Mouse (Mus musculus) adrenal gland (tissue): ENCODE data around the gene Sbp.
"Not testable (repeated sequence)": the region's sequence is repeated elsewhere in the genome, so short reads cannot be mapped to it uniquely, and the experiment has no call there.

Source experiments
- intact Hi-C: fragments of 180-260 bp; cut with DNase I; formaldehyde crosslinking; loops from one replicate; pipeline ENCODE4 v1.15.1; 2025
- long read RNA-seq, 2 experiments: library from polyadenylated mRNA; unstranded; transcript quantifications; one replicate each; pipeline ENCODE4 v2.0.0; 2020; ENCODE audit warnings: borderline replicate concordance in 1 of 2; ENCODE audit not compliant: insufficient replicate concordance in 1 of 2

Gene Sbp
- long read RNA-seq, experiment 1: 0 reads
- long read RNA-seq, experiment 2: 0 reads

DNA sequence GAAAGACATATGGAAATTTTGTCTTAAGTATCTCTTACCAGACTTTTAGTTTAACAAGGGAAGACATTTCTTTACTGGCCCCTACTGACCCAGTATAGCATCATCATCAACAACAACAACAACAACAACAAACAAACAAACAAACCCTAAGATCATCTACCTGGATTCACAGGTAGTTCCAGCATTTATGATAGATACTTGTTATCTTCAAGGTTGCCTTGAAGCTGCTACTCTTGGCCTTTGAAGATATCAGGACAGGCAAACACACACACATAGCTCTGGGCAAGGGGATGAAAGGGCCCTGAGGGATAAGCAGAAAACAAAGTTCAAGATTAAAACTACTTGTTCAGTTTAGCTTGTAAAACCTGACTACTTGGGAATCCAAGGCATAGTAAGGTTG, at the start of gene Sbp:
Gene Sbp, plus strand, starts transcription at position 301 of the 400 bp plus-strand sequence.
- intact Hi-C loops: no loop called here

DNA sequence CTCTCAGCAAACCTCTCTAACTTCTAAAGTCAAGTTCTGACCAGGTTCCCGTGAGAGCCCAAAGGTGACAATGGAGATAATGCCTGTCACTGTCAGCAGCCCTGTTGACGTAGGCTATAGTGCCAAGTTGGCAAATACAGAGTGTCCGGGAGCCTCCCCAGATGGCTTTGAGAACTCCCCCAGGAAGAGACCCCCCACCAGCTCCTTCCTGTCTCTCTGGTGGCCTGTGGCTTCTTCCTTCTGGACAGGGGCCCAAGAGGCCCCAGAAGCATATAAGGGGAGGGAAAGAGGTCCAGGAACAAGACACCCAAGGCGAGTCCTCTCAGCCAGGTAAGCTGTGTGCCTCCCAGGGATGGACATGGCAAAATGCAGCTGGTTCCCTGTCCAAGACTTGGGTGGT, 24.3 kb upstream of the Sbp start, which contains the start of gene Dcpp3:
Gene Dcpp3, plus strand, starts transcription at position 301 of the 400 bp plus-strand sequence.
- intact Hi-C loops: not testable (repeated sequence)

DNA sequence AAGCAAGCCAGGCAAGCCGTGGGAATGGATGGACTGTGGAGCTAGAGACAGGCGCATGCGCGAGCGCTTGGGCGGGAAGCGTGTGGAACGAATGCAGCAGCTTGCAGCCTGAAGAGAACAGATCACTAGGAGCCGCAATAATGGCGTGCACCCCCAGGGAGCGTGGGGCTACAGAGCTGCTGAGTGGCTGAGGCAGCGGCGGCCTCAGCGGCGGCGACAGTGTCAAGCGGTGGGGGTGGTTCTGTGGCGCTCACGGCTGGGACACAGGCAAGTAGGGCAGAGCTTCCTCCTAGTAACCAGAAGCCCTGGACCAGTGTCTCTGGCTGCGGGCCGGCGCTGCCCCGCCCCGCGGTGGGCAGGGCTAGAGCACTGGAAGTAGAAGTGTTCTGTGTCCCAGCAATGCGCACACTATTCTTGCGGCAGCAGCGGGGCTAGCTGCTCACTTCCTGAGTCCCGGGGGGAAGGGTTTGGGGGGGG, 16.9 kb upstream of the Sbp start:
- intact Hi-C loops: no loop called here

DNA sequence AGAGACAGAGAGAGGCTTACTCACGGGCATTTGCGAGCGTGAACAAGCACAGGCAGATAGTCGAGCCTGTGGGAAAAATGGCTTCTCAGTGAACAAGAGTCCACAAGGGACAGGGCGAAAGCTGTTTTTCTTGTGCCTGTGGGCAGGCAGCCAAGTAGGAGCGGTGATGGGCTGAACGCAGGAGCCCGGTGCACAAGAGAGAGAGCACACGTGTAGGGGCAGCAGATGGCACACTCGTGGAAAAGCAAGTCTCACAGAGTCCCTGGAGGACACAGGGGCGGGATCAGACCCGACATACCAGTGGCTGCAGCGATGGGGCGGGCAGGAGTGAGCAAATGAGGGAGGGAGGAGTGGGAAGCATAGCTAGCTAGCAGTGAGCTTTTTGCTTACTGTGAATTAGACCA, 16.4 kb upstream of the Sbp start:
- intact Hi-C loops: no loop called here

DNA sequence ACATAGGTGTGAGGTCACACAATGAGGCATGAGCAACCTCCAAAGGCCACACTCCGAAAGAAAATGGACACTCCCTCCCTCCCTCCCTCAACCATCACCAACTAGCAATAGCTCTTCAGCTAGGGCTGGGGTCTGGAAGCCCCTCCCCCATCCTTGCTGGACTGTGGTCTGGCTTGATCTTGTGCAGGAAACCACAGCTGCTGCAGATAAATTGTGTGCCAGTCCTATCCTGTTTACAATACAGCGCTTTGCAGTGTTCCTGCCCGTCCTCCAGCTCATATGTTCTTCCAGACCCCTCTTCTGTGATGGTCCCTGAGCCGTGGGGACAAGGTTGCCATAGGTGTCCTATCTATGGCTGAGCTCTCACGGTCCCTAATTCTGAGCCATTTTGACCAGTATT, 10.3 kb upstream of the Sbp start:
- intact Hi-C loops: no loop called here

DNA sequence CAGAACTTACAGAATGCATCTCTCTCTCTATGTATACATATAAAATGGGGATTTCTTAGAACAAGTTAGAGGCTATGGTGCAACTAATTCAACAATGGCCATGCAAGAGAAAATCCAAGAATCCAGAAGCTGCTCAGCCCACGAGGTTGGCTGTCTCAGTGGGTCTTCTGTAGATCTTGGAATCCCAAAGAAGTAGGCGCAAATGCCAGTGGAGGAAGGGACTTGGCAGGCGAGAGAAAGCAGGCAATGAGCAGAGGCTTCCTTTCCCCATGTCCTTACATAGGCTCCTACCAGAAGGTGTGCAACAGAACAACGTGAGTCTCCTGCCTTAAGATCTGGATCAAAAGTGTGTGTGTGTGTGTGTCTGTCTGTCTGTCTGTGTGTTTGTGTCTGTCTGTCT, 6.0 kb downstream of the Sbp start:
- intact Hi-C loops: not testable (repeated sequence)

DNA sequence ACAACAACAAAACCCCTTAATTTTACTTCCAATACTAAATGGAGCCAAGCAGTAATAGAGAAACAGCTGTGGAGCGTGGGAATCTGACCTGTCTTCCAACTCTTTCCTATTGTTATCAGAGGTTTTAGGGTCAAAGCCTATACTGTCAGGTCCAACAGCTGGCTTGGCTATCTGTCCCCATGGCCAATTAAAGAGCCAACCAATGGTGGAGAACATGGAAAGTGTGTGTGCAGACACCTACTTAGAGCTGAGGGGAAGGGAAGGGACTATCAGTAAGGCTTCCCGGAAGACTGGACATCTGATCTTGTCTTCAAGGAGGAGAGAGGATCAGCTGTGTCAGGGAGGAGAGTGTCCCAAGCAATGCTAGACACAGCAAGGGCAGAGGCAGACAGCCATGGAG, 7.6 kb downstream of the Sbp start:
- intact Hi-C loops: no loop called here

DNA sequence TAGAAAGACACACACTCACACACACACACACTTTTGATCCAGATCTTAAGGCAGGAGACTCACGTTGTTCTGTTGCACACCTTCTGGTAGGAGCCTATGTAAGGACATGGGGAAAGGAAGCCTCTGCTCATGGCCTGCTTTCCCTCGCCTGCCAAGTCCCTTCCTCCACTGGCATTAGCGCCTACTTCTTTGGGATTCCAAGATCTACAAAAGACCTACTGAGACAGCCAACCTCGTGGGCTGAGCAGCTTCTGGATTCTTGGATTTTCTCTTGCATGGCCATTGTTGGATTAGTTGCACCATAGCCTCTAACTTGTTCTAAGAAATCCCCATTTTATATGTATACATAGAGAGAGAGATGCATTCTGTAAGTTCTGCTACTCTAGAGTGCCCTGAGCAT, 9.4 kb downstream of the Sbp start:
- intact Hi-C loops: not testable (repeated sequence)

DNA sequence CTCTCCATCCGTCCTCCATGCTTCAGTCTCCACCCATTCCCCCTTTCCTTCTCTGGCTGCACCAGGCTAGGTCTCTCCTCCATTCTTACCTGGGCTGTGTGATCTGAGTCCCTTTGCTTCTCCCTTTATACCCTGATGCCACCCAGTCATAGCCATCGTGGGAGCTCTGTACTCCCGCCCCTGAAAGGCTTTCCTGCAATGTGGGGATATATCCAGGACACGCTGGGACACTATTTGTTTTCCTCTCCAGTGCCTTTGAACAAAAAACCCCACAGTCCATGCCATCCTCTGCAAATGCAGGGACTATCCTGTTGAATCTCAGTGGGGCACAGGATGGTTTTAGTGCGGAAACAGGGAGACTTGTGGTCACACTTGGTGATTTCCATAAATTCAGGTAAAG, 13.7 kb downstream of the Sbp start, which contains the start of gene Sbpl:
Gene Sbpl, minus strand, starts transcription at position 101 of the 400 bp plus-strand sequence.
- intact Hi-C loops: no loop called here

DNA sequence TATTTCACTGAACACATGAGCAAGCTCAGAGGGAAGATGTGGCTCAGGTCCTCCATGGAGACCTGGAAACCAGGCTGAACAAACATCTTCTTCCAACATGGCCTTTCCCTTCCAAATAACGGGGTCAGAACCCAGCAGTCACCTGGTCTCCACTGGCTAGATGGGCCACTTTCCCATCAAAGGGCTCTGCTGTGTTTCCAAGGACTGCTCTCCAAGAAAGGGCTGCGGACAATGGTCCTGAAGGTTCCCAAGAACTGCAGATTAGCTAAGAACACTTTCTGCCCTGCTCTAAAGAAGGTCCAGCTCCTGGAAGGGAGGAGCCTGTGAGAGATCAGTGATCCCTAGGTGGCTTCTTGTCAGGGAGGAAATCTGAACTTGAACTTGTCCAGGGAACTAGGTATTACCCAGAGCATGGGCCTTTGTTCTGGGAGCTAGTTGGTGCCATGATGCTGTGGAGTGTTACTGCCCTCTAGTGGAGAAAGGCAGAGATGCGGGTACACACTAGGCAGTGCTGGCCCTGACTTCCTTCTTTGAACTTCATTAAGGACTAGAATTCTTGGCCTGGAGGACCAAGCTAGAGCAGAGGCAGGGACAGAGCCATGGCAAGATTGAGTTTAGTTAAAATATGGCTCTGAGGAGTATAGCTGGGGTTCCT, 18.7 kb downstream of the Sbp start:
- intact Hi-C loops: loop anchor here (2.0 to 10.0 kb wide), 3 partner anchors 85 to 185 kb away; partner anchors contain the start of gene Flywch1

DNA sequence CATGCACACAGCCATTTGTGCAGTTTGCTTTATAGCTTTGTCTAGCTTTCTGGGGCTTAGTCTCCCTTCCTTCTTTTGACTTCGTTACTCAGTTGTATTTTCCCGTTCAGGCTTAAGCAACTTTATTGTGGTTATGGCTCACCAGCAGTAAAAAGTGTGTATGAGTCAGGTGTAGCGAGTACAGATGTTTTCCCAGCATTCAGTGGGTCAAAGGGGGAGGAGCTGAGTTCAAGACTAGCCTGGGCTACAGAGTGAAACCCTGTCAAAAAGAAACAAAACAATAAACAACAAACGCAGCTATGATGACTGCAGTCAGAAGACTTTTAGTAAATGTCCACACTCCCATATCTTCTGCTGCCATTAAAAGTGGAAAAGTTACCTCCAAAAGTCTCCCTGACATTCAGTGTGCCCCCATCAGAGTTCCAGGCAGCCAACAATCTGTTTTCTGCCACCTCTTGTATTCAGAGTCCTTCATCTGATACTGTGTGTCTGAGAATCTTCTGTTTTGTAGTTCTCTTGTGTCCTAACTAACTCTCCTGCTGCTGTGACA, 20.2 kb downstream of the Sbp start:
- intact Hi-C loops: loop anchor here (2.0 to 10.0 kb wide), 3 partner anchors 87 to 187 kb away; partner anchors contain the start of gene Flywch1

DNA sequence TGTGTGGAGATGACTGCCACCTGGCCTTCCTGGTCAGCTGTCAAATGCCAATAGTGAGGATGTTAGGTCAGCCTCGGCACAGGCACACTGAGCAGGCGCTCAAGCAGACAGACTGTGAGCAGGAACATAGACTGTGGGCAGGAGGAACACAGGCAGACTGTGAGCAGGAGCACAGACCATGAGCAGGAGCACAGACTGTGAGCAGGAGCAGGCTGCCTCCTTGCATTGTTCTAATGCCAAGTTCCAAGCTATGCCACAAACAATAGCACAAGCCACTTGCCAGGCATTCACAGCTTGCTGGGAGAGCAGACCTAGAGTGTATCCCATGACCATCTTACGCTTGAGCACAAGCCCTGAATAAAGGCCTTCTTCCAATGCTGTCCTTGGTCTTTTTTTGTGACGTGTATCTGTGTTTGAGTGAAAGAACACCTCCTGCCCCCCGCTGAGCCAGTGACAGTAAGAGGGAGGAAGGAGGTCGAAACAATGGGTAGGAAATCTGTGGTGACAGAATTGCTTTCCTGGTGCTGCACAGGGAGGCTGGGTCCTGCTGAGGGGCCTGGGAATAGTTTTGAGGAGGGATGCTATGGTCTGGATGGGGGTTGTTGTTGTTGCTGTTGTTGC, 24.4 kb downstream of the Sbp start:
- intact Hi-C loops: loop anchor here (10.0 kb wide), 1 partner anchor 191 kb away; the partner anchor contains the start of gene Flywch1

DNA sequence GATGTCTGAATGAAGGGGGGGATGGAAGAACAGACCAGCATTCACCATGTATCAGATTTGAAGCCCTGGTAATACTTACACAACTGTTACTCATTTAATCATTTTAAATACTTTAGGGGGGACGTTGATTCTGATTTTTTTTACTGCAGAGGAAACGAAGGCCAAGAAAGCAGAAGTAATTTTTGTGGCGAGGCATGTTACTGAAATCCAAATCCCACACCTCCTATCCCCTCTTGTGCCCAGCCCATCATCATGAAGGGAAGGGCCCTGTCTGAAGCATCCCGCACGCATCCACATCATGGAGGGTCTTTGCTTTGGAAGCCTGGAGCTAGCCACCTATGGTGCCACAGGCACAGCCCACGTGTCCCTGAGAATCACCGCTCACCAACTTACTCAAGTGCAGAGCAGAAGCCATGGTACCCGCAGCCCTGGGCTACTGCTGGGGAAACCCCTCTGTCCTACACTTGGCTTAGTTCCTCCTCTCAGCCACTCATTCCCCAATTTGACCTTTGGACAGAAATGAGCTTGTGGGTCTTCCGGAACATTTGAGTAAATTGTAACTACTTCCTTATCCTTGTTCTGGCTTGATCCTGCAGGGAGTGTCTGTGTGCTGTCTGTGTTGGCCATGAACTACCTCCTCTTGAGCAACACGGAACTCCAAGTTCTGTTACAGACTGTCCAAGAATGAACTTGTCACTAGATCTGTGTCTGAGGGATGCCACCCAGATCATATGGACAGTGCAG, 25.4 kb downstream of the Sbp start:
- intact Hi-C loops: loop anchor here (10.0 kb wide), 1 partner anchor 192 kb away; the partner anchor contains the start of gene Flywch1

DNA sequence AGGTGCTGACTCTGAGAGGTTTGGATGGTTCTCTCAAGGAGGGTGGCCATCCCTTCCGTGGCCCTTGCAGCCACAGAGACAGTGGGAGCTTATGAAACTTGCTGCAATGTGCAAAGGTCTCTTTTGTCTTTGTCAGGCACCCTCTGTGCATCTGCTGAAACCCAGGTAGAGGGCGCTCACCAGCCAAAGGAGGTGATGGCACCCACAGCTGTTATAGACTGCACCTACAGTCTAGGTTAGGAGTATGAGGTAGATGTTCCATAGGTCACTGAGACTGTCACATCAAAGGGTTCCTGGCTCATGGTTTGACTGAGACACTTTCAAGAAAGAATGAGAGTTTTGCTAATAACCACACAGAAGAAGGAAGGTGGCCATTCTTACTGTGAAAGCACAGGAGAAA, 27.3 kb downstream of the Sbp start:
- intact Hi-C loops: loop anchor here (2.0 to 10.0 kb wide), 2 partner anchors 26 to 194 kb away; partner anchors contain the start of gene Flywch1

DNA sequence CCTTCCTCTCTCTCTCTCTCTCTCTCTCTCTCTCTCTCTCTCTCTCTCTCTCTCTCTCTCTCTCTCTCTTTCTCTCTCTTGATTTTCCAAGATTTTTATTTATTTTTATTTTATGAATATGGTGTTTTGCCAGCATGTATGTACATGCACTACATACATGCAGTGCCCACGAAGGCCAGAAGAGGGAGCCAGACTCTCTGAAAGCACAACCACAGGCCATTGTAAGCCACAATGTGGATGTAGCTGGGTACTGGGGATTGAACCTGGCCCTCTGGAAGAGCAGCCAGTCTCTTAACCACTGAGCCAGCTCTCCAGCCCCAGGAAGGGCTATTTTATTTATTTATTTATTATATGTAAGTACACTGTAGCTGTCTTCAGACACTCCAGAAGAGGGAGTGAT, 27.8 kb downstream of the Sbp start:
- intact Hi-C loops: loop anchor here (2.0 to 10.0 kb wide), 2 partner anchors 26 to 194 kb away; partner anchors contain the start of gene Flywch1

DNA sequence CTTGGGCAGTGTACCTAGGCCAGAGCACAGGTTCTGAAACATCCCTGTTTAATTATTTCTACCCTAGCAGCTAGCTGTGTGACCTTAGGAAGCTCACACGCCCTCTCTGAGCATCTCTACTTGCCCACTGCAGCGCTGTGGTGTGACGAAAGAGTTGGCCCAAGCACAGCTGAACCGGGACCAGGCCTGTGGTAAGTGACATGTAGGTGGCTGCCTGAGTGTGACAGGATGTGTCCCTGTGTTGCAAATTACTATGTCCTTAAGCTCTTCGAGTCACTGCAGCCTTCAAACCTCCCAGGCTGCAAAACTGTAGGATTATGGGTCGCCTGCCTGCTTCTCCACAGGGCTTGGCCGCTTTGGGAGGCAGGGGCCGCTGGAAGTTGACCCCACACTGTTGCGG, 29.8 kb downstream of the Sbp start:
- intact Hi-C loops: no loop called here

DNA sequence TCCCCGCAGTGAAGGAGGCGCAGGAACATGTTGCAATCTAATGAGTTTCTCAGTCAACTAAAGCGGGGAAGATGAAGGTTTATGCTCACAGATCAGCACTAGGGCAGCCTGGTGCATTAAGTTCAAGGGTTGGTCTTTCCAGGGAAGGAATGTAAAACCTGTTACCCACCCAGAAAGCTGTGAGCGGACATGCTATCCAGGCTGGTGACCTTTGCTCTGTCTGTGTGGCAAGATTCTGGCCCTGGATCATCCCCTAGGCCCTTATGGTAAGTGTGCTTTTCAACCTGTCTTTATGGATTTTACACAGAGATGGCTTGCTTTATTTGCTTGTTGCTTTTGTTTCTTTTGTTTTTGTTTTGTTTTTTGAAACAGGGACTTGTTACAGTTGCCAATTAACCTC, 35.2 kb downstream of the Sbp start:
- intact Hi-C loops: no loop called here

DNA sequence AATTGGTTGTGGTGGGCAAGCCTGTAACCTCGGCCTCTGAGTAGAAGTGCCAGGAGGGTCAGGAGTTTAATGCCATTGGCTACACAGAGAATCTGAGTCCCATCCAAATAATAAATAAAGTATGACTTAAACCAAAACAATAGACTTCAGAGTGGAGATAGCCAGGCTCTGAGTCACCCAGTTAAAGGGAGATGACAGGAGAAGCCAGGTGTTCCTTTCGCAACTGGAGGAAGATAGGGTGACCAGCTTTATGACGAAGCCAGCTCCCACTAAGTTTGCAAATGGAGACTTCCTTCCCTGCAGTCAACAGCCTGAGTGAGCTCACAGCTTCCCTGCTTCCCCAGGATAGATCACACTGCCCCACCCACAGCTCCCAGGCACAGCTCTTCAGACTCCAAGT, 38.0 kb downstream of the Sbp start:
- intact Hi-C loops: no loop called here

DNA sequence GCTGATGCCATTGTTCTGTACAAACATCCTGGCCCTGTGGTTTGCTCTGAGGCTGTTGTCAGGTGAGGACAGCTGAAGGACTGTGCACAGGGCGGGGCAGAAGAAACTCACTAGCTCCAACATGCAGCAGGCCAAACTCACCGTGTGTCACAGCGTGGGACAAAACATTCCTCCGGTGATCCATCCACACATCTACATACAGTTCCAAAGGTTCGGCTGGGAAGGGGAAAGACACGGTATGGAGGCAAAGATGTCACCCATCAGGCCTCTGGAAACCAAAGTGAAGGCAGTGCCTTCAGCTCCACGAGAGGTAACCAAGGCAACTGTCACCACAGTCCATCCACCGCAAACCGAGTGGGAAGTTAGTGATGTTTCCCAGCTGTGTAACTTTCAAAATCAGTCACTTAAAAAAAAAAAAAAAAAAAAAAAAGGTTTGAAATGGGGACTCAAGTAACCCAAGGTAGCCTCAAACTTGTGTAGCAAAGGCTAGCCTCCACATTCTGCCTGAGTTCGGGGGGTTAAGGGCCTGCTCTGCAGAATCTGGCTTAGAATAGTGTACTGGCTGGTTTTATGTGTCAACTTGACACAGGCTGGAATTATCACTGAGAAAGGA, 38.9 kb downstream of the Sbp start, which contains the start of gene Prss30:
Gene Prss30, minus strand, starts transcription at position 270 of the 613 bp plus-strand sequence.
- intact Hi-C loops: no loop called here

DNA sequence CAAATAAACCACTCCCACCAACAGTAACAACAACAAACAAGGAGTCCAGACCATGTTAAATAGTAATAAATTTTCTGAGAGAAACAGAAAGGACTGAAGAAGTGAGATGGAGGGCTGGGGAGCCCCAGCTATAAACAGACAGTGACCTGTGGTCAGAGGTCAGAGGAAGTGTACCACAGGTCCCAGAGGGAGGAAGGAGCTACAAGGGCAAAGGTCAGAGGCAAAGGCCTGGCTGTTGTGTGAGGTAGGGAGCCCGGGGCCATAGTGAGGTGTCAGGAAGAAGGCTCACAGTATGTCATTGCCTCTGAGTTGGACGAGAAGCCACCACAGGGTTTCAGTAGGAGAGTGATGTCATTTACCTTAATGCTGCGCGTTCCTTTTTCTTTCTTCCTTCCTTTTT, 41.4 kb downstream of the Sbp start:
- intact Hi-C loops: no loop called here

DNA sequence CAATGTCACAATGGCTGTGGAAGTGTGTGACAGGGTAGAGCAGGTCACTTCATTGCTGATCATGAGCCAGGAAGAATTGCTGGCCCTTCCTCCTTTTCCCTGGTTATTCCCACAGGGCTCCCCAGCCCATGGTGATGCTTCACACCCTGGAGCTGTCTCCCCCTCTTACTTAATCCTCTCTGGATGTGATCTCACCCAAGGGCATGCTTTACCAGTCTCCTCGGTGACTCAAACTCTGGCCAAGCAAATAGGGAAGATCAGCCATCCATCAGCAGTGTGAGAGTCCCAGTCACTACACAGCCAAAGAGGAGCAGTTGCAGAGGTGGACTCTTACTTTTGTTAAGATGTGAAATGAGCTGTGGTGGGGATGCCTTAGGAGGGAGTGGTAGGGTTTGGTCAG, 43.5 kb downstream of the Sbp start:
- intact Hi-C loops: no loop called here
